Mouse (Mus musculus) CD4-positive, CD25-positive, alpha-beta regulatory T cell, adult 4 months (primary cell): ENCODE measurements around the gene P2ry6. TPM values are rescaled to one million over a fixed set of nuclear protein-coding genes. Genes with fewer than 3 reads are reported as not detected.

Experiments used
- ATAC-seq: one replicate; pipeline ENCODE4 v1.8.0; 2017
- polyA plus RNA-seq, 2 experiments: library from polyadenylated mRNA; unstranded; fragments of 100-300 nt; shearing (Covaris generic); gene quantifications; one replicate each; pipeline ENCODE4 v1.2.1; 2017

P2ry6 gene
- polyA plus RNA-seq, 2 experiments from 2014 or later, result not detected

DNA sequence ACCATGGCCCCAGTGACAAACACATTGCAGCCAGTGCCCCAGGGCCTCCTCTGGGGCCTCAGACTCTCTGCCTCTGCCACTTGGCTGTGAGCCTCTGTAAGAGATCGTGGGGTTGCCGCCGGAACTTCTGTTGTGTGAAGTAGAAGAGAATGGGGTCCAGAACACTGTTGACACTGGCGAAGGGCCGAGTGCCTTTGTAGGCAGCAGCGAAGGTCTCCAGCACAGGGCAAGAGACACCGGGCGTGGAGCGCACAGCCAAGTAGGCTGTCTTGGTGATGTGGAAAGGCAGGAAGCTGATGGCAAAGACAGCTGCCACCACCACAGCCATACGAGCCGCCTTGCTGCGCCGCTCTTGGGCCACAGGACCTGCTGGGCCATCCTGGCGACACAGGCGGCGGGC, 36.3 kb downstream of the P2ry6 start:
- no peak for ATAC-seq

DNA sequence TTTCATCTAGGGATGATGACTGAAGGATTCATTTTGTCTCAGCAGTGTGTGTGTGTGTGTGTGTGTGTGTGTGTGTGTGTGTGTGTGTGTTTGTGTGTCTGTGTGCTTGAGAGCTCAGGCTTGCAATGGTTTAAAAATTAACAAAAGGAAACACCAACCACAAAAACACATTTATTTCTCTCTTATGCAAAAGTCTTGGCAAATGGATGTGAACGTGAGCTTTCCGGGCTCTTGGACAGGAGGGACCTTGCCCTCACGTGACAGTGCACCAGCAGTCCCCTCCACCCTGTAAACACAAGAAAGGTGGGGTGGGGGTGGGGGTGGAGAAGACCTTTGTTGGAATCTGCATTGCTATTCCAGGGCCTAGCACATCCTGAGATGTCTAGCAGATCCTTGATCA, 37.0 kb downstream of the P2ry6 start:
- ATAC-seq, result no peak

DNA sequence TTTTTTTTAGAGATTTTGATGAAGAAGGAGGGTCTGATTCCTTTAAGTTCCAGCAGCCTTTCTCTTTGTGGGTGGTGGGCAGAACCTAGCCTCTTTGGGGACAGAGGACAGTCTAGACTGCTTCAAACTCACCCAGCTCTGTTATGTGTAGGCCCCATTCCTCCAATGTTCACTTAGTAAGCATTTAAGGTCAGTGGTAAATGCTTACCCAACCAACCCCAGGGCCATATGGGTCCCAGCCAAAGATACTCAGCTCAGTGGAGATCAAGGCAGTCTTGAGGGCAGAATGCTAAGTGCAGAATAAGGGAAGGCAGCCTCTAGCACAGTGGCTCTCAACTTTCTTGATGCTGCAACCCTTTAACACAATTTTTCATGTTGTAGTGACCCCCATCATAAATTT, 40.9 kb downstream of the P2ry6 start:
- no peak for ATAC-seq

DNA sequence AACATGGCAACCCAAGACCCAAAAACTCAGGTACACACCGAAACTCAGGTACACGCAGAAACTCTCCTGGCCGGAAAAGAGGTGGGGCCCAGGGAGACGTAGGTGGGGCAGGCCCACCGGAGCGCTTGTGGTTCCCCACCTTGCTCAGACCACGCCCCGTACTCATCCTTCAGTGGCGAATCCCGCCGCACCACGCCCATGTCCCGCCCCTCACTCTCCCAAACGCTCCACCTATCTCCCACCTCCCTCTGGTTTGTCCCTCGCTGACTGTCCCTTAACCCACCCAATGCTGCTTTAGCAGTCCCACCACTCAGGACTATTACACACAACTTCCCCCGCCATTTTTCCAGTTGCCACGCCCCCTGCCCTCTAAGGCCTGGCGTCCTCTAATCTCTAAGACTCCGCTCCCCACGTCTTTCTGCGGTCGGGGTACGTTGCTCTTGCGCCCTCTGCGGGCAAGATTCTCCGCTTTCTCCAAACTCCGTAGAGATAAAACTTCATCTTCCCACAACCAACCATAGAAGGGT, 41.9 kb downstream of the P2ry6 start:
- peak; percentile 85 for ATAC-seq

DNA sequence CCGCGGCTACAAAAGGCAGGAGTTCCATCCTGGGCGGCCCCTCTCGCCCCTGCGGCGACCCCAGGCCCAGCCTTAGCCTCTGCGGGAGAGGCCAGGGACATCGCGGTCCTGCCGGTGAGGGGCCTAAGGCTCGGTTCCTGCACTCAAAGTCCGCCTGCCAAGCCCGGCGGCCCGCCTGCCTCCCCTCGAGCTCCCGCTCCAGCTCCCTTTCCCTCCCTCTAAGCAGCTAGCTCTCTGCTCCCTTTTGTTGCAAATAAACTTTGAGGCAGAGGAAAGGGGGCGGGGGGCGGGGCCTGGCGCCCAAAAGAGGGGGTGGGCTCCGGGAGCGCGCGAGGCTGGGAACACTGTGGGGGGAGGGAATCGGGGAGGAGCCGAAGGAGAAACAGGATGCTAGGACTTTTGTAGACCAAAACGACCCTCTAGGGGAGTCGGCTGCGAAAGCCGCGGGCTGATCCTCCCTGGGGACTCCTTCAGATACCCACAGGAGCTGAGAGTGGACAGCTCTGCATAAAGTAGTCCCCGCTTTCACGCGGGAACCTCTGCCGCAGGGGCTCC, 42.4 kb downstream of the P2ry6 start, which contains the start of gene Arhgef17:
TSS of gene Arhgef17 (minus strand) at position 182 of the 555 bp plus-strand sequence.
- ATAC-seq, result no peak

DNA sequence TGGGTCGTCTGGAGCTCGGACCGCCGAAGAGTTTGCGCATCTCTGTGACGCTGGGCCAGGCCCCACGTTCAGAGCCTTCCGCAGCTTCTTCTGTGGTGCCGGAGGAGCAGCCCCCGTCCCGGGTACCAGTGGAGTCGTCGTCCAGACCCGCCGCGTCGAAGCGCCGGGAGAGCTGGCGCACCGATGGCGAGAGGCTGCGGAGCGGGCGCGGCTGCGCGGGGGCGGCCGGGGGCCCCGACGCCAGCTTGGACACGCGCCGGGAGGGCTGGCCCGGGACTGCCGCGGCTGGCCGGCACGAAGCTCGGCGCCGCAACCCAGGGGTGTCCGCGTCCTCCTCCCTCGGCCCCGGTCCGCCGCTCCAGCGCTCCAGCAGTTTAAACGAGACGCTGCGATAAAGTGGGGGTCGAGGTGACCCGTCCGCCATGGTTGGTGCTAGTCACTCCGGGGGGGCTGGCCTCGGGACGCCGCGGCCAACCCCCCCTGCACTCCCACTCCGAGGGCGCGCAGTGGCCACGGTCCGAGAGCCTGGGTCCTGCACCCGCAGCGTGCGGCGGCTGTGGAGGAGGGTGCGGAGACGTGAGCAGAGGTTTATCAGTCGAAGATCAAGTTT, 43.0 kb downstream of the P2ry6 start:
- no peak for ATAC-seq

DNA sequence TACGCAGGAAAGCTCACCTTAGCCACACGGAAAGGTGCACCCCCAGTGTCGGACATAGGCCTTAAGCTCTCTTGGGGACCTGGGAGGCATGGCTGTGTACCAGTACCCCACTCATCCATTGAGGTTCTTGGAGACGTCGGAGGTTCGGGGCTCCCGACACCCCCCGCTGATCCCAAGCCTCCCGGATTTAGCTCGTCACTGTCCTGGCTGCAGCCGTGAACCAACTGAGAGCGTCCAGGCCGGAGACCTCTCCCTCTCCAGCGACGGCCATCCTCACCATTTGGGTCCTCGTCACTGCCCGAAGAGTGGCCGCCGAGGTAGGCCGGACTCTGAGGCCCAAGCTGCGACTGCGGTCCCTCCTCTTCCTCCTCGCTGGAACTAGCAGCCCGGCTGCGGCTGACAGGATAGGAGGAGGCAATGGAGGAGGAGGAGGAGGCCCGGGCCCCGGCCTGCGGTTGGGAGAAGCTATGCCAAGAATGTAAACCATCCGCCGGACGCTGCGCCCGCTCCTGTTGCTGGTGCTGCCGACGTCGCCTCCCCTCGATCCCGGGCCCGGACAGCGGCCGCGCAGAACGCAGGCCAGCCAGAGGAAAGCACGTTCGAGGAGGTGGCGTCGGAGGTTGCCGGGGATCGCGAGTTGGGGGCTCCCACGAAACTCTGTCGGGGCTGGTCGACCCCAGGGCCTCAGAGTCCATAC, 43.7 kb downstream of the P2ry6 start:
- no peak for ATAC-seq

DNA sequence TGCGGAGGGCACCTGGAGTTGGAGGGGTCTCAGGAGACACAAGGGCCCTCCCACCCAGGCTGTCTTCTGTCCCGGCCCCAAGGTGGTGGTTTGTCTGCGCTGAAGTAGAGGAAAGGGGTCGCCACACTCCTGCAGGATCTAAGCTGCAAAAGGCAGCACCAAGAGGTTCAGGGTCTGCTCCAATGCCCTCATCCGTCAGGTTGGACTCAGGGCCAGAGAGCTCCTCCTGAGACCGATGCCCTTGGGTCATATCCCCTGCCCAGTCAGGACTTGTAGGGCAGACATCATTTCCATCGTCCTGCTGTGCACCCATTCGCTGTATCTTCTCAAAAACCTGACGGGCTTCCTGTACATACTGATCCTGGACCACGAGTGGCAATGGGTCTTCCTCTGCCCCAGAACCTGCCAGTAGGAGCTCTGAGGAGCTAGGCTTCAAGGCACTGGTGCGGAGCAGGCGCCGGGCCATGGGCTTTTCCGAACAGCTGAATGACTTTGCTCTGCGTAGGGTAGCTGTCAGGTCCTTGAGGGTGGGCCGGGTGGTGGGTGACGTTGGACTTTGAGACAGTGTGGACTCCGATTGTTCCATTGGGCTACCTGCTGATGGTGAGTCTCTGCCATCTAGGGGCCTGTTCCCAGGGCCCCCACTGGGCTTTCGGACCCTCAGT, 44.7 kb downstream of the P2ry6 start:
- no peak for ATAC-seq

DNA sequence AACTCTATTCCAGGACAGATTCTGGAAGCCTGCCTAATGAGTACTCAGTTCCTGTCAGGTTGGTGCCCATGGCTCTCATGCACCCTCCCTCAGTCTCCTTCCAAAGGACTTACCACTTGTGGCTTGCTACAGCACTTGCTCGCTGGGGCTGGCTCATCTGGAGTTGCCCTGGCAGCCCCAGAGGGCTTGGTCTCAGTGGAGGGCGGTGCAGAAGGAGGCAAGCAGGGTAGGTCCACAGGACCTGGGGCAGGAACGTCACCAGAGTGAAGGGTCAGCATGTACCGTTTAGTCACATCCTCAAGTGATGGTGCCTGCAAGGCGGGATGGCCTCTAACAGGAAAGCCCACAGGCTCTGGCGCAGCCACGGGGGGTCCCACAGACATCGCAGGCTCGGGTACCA, 46.0 kb downstream of the P2ry6 start:
- no peak for ATAC-seq

DNA sequence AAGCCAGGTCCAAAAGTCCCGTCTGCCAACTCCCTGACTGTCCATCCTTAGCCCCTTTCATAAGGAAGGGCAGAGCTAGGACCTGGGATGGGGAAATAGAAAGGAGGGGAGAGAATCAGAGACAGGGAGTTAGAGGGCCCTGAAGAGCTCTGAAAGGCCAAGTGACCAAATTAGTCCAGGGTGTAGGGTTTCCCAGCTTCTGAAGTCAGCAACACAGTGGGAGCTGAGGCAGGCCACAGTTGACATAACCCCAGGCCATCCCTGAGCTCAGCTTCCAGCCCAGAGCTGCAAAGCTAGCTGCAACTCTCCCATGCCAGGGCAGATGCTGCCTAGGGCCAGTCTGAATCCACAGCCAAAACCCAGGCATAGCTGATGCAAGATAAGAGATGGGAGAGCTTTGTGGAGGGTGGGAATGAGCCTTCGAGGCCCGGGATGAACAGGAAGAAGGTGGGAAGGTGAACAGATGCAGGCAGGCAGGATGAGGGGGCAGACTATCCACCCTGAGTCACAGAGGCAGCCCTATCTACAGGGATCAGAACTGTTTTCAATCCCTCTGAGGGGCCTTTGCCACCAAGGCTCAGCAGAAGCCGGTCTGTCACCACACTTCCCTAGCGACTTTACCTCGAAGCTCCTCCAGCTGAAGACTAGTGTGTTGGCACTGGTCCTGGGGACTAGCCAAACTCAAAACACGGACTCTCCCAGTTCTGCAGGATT, 47.0 kb downstream of the P2ry6 start:
- no peak for ATAC-seq

DNA sequence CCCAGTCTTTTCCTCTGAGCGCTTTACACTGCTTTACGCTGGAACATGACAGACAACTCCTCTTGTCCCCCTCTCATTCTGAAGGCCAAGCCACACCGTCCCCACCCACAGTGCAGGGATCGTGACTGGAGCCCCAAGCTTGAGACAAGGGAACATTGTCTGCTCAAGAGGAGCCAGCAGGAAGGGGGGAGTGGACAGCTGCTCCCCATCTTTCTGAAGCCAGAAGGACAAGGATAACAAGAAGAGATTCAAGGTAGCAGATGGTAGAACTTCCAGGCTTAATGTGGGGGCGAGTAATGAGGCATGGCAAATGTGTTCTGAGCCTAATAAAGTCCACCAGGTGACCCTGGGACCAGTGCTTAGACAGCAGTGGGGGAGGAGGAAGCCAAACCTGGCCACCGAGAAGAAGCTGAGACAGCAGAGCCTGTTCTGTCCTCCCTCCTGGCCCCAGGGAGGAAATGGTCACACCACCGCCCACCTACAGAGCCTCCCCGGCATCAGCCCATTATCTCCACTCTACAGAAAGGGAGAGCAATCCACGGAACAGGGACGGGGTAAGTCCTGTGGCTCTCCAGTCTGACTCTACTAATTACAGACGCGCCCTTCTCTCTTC, 48.0 kb downstream of the P2ry6 start:
- no peak for ATAC-seq

DNA sequence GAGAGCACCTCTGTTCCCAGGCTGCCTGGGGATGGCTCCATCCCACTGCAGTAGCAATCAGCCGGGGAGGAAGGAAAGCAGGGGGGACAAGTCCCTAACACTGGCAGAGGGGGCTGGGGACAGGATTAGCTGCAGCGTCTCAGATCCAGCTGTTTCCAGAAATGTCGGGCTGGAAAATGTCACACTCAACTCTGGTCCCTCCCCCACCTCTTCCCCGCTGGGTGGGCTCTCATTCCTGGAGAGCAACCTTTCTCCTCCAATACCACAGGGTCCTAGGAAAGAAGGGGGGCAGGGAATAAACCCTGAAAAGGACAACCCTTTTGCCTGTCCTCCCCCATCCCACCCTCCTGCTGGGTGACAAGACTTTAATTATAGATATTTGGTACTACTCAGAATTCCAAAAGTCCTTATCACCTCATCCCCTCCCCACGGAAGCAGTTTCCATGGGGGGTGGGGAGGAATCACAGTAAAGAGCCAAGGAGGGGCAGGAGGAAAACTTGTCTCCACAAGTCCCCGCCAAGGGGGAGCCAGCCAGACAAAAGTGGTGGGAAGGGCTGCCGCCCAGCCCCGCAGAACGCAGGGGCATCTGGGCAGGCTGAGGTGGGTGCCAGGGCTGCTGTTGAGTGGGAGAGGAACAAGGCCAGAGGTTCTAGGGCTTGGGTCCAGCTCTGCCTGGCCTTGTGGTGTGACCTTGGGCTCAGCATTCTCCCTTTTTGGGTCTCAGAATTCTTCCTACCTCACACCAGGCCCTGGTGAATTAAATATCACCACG, 49.6 kb downstream of the P2ry6 start:
- no peak for ATAC-seq

DNA sequence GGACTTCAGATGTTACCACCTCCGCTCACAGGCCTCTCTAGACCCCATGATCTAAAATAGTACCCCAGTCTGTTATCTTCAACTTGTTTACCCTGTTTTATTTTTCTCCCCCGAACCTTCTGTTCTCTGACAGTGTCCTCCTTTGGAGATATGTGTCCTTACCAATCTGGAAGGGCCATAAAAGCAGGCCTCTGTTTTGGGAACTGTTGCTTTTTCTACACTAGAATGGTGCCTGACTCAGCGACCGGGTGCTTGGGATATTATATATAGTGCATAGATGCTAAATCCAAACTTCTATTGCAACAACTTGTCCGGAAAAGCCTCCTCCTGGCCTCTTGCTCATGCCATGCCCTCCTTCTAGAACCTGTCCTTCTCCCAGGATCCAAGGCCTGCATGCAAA, 50.2 kb downstream of the P2ry6 start:
- no peak for ATAC-seq

DNA sequence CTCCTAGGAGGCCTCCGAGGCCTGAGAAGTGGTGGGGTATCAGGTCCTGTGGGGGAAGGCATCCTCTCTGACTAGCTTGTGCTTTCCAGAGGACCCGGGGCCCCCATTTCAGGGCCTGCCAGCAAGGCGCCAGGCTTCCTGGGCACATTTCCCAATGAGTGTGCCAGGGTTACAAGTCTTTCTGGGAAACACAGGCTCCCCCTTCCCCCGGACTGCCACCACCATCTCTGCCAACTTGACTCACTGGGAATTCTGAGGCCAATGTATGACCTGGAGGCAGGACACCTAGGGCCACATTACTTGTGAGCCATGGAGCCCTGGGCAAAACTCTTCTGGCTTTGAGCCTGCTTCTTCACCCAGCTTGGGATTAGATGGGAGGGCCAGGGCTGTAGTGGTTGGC, 51.5 kb downstream of the P2ry6 start:
- no peak for ATAC-seq

DNA sequence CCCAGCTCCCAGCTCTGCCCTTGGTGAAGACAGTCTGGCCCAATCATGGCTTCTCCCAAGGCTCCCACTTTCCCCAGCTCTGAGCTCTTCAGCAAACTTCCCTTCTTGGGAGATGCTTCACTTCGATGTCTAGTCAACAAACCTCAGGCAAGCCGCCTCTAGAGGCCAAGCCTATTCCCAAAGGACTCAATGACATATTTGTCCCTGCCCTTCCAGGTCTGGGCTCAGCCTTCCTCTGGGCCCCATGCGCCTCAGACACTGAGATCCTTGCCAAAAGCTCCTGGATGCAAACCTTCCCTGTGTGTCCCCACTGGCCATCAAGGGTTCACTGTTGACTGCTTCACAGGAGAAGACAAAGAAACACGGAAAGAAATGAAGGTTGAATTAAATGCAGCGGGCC, 53.2 kb downstream of the P2ry6 start:
- no peak for ATAC-seq

DNA sequence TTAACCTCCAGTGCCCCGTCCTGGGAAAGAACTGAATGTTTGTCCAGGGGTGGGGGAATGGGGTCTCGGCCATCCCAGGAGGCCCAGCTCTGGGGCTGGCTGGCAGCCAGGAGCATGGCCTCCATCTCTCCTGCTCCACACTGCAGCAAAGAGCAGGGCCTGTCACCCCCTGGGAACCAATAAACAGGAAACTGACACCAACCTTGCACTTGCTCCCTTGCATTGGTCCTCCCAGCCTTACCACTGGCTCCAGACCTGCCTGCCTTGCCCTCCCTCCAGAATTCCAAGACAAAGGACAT, 54.7 kb downstream of the P2ry6 start:
- no peak for ATAC-seq

DNA sequence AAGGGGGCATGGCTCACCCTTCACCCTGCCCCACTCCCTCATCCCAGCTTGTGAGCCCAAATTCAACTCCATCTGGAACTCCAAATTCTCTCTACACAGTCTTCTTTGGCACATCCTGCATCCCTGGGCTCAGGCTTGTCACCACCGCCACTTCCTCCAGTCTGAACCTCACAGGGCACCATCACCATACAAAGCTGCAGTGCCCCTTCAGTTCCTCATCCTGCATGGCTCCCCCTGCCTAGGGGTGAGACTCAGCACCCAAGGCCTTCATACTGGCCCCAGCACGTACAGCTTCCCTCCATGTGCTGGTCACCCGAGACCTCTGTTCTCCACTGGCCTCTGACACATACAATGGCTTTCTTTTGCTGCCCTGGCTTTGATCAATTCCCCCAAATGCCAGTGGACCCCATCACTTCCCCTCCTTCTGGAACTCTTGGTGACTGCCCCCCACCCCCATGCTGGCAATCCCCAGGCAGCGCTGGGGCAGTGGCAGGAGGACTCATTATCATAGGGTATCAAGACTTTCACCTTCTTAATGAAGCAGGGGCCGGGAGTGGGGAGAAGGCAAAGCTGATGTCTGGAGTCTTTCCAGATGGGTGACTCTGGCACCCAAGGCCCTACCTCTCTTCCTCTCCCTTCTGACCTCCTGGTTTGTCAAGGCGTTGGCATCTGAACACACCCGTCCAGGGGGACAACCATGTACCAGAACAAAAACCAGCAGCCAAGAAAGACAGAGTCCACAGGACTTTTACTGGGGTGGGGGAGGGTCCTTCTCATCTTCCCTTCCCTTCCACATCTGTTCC, 55.2 kb downstream of the P2ry6 start:
- ATAC-seq, result no peak

DNA sequence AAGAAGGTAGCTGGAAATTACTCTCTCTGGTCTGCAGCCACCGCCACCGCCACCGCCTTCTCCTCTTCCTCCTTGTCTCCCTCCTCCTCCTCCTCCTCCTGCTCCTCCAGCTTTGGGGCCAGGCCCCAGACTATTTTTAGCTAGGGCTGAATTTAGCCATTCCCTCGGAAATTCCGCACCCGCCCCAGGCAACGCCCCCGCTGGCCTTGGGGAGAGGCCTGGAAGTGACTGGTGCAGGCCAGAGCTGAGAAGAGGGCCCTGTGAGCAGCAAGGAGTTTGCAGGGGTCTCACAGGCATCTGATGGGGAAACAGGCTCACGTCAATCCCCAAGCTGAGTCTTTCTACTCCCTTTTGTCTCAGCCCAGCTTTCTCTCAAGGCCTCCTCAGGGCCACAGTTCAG, 56.3 kb downstream of the P2ry6 start:
- no peak for ATAC-seq

DNA sequence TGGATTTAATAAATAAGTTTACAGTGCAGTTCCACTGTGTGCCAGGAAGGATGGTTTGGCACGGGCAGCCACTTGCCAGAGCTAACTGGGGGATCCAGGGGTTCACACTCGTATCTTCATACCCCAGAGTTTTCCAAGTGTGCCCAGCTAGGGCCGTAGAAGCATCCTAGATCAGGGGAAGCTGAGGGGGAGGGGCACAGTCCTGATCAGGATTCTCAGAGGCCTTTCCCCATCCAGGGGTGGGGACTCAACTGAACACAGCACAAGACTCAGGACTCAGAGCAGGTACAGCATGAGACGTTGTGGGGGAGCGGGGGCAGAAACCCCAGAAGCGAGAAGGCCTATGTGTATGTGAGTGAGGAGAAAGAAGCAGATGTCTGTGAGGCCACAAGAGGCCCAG, 56.7 kb downstream of the P2ry6 start:
- ATAC-seq, result no peak

DNA sequence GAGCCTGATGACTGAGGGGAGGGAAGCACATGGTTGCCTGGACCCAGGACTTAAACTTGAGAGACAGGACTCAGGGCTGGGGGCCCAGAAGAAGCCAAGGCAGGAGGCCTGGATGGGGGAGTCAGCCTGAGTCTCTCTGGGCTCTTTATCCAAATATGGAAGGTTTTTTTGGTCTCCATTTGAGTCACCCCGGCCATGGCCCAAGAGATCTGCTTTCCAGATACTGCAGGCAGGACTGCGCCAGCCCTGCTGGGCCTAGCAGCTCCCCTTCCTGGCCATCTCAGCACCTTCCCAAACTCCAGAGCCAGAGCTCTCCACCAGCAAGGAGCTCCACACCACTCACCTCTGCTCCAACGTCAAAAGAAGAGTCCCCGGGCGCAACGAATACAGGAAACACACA, 57.9 kb downstream of the P2ry6 start:
- ATAC-seq, result no peak

DNA sequence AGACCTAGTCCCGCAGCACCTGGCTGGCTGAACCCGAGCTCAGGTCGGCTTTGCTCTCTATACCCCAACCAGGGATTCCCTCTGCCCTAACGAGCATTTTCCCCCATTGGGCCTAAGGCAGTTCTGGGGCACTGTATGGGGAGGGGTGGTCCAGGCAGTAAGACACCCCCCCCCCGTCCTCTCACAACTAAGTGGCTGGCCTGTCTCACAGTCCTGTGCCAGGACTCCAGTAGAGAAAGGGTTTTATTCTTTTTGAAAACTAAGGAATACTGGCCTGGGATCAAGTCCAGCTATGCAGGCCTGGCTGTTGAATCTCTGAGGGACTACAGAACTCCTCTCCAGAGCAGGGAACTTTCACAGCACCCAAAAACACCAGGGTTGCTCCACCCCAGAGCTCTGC, 59.2 kb downstream of the P2ry6 start:
- ATAC-seq, result no peak
